Mouse (Mus musculus): ENCODE results near the gene Glod5.

DNA sequence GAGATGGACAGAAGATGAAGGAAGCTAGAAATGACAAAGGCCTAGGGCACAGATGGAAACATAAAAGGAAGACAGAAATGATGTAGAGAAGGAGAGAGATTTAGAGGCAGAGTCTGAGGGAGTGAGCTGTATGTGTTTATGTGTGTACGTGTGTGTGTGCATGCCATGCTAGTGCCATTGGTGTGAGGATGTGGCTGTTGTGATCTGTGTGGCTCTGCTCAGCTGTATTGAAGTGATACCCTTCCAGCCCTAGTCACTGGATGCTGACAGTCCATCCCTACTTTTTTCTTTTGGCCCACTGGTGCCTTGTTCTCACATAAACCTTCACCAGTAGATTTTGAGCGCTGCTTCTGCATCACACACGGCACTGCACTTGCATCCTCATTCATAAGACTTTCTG lies 49.4 kb downstream of the Glod5 start:
- TF ChIP-seq CTCF (IDR thresholded peaks at IDR 0.05; ENCODE audit: extremely low read depth, insufficient read depth, insufficient read length, insufficient replicate concordance), result no peak
- no peak for TF ChIP-seq POLR2A (IDR thresholded peaks at IDR 0.05; ENCODE audit: low read depth, low read length)
